Mouse (Mus musculus): Measurements from ENCODE around the gene Olfr1055. TPM values are rescaled to one million over a fixed set of nuclear protein-coding genes. Genes with fewer than 3 reads are reported as not detected.
"Not testable (repeated sequence)": the region's sequence is repeated elsewhere in the genome, so short reads cannot be mapped to it uniquely, and the experiment has no call there.

Gene Olfr1055
- total RNA-seq (2021): not detected

- DNase-seq: no peak
These were observed at the start of gene Olfr1055 for GRCm38 (mm10) chr2:86350184-86350583. Olfr1055 (minus strand) TSS chr2:86350284.

GRCm38 (mm10) chr2:86395114-86395513 lies 45.0 kb upstream of the Olfr1055 start:
- DNase-seq: no peak

- DNase-seq: not testable (repeated sequence)
These were observed 38.4 kb upstream of the Olfr1055 start, which contains the start of gene Olfr1058 for GRCm38 (mm10) chr2:86388461-86388860. Olfr1058 (minus strand) TSS chr2:86388561.

DNA sequence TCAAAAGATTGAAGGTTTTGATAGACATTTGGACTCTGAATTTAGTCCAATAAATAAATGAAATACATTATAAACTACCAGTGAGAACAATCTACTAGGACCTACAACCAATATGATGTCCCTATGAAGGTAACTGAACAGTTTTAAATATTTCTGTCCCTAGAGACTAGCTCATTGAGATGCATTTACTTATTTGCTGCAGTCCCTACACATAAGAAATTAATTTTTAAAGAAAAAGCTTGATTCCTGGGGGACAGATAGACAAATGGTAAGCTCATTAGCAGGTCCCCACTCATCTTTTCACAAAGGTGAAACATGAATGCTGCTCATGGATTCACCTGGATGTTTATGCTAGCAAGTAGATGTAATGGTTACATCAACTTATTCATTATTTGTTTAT lies 28.2 kb upstream of the Olfr1055 start, which contains the start of gene Olfr1057:
Gene Olfr1057 (minus strand): TSS at position 101 of the 400 bp plus-strand sequence.
- no peak for DNase-seq

DNA sequence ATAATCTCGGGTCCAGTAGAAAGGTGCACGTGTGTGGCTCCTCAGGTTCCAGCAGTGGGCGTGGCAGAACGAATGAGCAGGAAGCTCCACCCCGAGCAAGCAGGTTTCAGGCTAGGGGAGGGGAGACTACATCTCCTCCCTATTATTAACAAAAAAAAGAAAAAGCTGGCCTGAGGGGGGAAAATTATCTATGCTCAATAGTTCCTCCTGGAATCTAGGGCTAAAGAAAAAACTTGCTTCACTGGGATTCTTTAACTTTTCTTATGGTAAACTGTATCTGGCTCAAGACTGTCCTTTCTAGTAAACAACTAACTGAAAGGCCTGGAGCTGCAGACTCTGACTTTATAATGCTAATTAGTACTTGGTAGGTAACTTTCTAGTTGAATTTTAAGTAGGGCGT lies 16.3 kb upstream of the Olfr1055 start:
- DNase-seq: not testable (repeated sequence)

DNA sequence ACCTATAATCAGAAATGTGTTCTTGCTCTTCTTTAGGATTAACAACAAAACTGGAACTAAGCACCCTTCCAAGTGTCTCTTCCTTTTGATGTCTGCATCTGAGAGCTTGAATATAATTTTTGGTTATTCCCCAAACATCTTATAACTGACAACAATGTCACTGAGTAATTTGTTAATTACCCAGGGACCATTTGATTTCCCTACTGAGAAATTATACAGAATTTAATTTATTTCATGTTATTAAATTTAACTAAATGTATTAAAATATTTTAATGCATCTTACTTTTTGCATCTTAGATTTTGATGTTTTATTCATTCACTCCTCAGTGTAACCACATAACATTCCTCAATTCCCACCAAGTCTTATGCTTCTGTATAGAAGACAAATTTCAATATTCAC lies 12.3 kb upstream of the Olfr1055 start, which contains the start of gene Olfr1056:
Gene Olfr1056 (minus strand): TSS at position 101 of the 400 bp plus-strand sequence.
- DNase-seq: no peak

GRCm38 (mm10) chr2:86351751-86352150 lies 1.7 kb upstream of the Olfr1055 start:
- DNase-seq: not testable (repeated sequence)

DNA sequence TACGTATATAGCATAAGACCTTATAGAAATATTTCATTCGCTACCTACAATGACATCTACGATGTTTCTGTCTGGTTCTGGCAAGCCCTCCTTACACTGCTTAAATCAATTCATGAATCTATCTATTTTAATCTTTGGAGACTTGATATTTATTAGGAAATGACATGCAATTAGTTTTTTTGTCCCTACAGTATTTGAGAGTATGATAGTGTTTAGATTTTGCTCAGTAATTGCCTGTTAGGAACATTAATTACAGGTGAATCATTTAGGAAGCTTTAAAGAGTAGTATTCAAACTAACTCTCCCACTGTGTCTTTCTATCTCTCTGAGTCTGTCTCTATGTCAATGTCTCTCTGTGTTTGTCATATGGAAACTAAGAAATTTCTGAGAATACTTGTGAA lies 14.8 kb downstream of the Olfr1055 start, which contains the start of gene Olfr1054:
Gene Olfr1054 (minus strand): TSS at position 101 of the 400 bp plus-strand sequence.
- DNase-seq: no peak

GRCm38 (mm10) chr2:86315184-86315583 lies 34.9 kb downstream of the Olfr1055 start, which contains the start of gene Olfr1053:
Olfr1053 (minus strand) TSS chr2:86315284.
- no peak for DNase-seq

Other genes starting within 250 kb of the Olfr1055 start
- not detected for gene Olfr1039, start 214.4 kb downstream of the Olfr1055 start, total RNA-seq (2021)
- not detected for gene Olfr1040, start 203.6 kb downstream of the Olfr1055 start, total RNA-seq (2021)
- not detected for gene Olfr1042, start 188.4 kb downstream of the Olfr1055 start, total RNA-seq (2021)
- not detected for gene Olfr1043, start 182.8 kb downstream of the Olfr1055 start, total RNA-seq (2021)
- not detected for gene Olfr1044, start 172.5 kb downstream of the Olfr1055 start, total RNA-seq (2021)
- gene Olfr52, start 164.6 kb downstream of the Olfr1055 start, total RNA-seq (2021): not detected
- gene Olfr1045, start 147.3 kb downstream of the Olfr1055 start, total RNA-seq (2021): not detected
- not detected for gene Olfr1046, start 131.0 kb downstream of the Olfr1055 start, total RNA-seq (2021)
- gene Olfr1047, start 118.9 kb downstream of the Olfr1055 start, total RNA-seq (2021): not detected
- not detected for gene Olfr1048, start 110.0 kb downstream of the Olfr1055 start, total RNA-seq (2021)
- not detected for gene Olfr1049, start 92.0 kb downstream of the Olfr1055 start, total RNA-seq (2021)
- not detected for gene Olfr1051, start 71.2 kb downstream of the Olfr1055 start, total RNA-seq (2021)
- not detected for gene Olfr1052, start 57.8 kb downstream of the Olfr1055 start, total RNA-seq (2021)
- not detected for gene Olfr1053, start 35.0 kb downstream of the Olfr1055 start, total RNA-seq (2021)
- gene Olfr1054, start 14.9 kb downstream of the Olfr1055 start, total RNA-seq (2021): not detected
- not detected for gene Olfr1056, start 12.2 kb upstream of the Olfr1055 start, total RNA-seq (2021)
- not detected for gene Olfr1057, start 28.1 kb upstream of the Olfr1055 start, total RNA-seq (2021)
- not detected for gene Olfr1058, start 38.3 kb upstream of the Olfr1055 start, total RNA-seq (2021)
- gene Olfr1061, start 63.8 kb upstream of the Olfr1055 start, total RNA-seq (2021): not detected
- gene Olfr1062, start 76.5 kb upstream of the Olfr1055 start, total RNA-seq (2021): not detected
- gene Olfr1065, start 100.3 kb upstream of the Olfr1055 start, total RNA-seq (2021): not detected
- not detected for gene Olfr1066, start 106.0 kb upstream of the Olfr1055 start, total RNA-seq (2021)
- not detected for gene Olfr228, start 137.1 kb upstream of the Olfr1055 start, total RNA-seq (2021)
- gene Olfr1076, start 158.2 kb upstream of the Olfr1055 start, total RNA-seq (2021): not detected
- not detected for gene Olfr1079, start 192.2 kb upstream of the Olfr1055 start, total RNA-seq (2021)
- gene Olfr1080, start 208.0 kb upstream of the Olfr1055 start, total RNA-seq (2021): not detected
- not detected for gene Olfr1082, start 248.7 kb upstream of the Olfr1055 start, total RNA-seq (2021)

Data from layer of hippocampus, postnatal 36 days (tissue).